Mouse (Mus musculus): ENCODE results near the gene Trappc1.

DNA sequence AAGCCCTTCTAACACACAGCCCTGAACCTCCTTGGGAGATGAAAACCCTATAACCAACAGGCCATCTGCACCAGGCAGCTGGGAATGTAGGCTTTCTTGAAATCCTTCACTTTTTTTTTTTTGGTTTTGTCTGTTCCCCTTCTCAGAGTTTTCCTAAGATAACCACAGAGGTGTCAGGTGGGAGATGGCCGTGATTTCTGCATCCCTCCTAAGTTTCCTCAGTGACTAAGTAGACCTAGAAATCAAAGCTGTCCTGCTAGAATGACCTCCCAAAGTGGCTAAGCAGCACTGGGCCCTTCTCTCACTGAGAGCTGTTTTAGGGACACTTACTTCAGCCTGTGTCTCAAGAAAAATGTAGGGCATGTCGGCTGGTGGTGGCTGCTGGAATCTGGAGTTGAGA, 26.0 kb upstream of the Trappc1 start:
- TF ChIP-seq CTCF (IDR thresholded peaks at IDR 0.05; ENCODE audit: control insufficient read depth, insufficient read depth, insufficient read length) (no peak), CEBPB (IDR thresholded peaks at IDR 0.05; ENCODE audit: low read depth) (no peak), MAX (IDR thresholded peaks at IDR 0.05) (no peak), USF1 (IDR thresholded peaks at IDR 0.05; ENCODE audit: low read depth) (no peak), FOSL1 (IDR thresholded peaks at IDR 0.05; ENCODE audit: insufficient read depth, low read length, poor library complexity, severe bottlenecking) (no peak), MYOD1 (IDR thresholded peaks at IDR 0.05; ENCODE audit: control insufficient read depth, insufficient read length, low read depth) (no peak)

Data from C2C12 (cell line).